9 mouse cellular contexts compared by ENCODE assay signal in the genomic region with DNA sequence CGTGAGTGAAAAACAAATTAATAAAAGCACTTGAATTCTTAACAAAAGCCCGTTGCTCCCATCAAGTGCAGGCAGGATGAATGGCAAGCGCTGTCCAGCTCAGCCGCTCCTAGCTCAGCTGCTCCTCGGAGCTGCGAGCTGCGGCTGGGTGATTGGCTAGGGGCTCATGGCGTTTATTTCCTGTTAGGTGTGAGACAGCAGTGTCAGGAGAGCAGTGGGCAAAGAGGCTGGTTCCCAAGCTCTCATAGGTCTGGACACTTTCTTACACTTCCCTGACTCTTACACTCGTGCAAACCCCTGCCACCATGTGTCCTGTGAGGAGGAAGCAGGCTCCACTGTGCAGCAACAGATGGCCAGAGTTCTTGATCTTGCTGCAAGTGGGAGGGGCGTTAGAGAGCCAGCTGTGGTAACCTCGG. TPM values are rescaled to one million over a fixed set of nuclear protein-coding genes. Genes with fewer than 3 reads are reported as not detected.
DNase-seq lines count a peak whose midpoint lies in the region; ATAC-seq and TF ChIP-seq lines count a peak whose summit lies in the region.
"Had no signal": no experiment of that assay in that cellular context is flagged by ENCODE, and none has a peak within 500 bp of the region (broad histone marks: within the 10 kb centered on the region; RNA-seq: fewer than 3 reads in every experiment).

No protein-coding gene starts in this region.

- no peak overlapping the region for H3K4me3 ChIP-seq in hindbrain, embryonic 11.5 days (ENCODE audit: low read depth, low read length)
- no peak overlapping the region for H3K4me3 ChIP-seq in lung, postnatal 0 days (ENCODE audit: low read depth, low read length)
- H3K4me3 ChIP-seq in stomach, embryonic 15.5 days (replicated peaks): 0 out of 2 replicates have a peak overlapping the region, but pooled peaks have one; percentile 7

- peak overlapping the region; percentile 19 for H3K4me2 ChIP-seq in hindbrain, embryonic 11.5 days (replicated peaks; ENCODE audit: low read depth, low read length)
- peak overlapping the region; percentile 37 for H3K4me2 ChIP-seq in lung, postnatal 0 days (replicated peaks; ENCODE audit: low read depth, low read length)
- H3K4me2 ChIP-seq in stomach, embryonic 15.5 days: peak overlapping the region; percentile 46

- no peaks in the 10 kb centered on the region for H3K36me3 ChIP-seq in hindbrain, embryonic 11.5 days (ENCODE audit: control insufficient read depth, insufficient read depth, low read length)
- H3K36me3 ChIP-seq in lung, postnatal 0 days (ENCODE audit: insufficient read depth, low read length): no peaks in the 10 kb centered on the region
- H3K36me3 ChIP-seq in stomach, embryonic 15.5 days: no peaks in the 10 kb centered on the region

- no peaks in the 10 kb centered on the region for H3K9me3 ChIP-seq in hindbrain, embryonic 11.5 days (ENCODE audit: control insufficient read depth, low read length)
- H3K9me3 ChIP-seq in lung, postnatal 0 days (ENCODE audit: low read length): no peaks in the 10 kb centered on the region
- no peaks in the 10 kb centered on the region for H3K9me3 ChIP-seq in stomach, embryonic 15.5 days

- no peaks in the 10 kb centered on the region for H3K27me3 ChIP-seq in hindbrain, embryonic 11.5 days (ENCODE audit: control insufficient read depth, insufficient read depth, low read length)
- no peaks in the 10 kb centered on the region for H3K27me3 ChIP-seq in lung, postnatal 0 days (replicated peaks; ENCODE audit: insufficient read depth, low read length)
- no peaks in the 10 kb centered on the region for H3K27me3 ChIP-seq in stomach, embryonic 15.5 days (replicated peaks)

- peak; percentile 83 for DNase-seq in heart, adult 11 months
- DNase-seq in heart, postnatal 25 days (ENCODE audit: low spot score): no peak
- peak; percentile 81 for DNase-seq in embryo, embryonic 11 days
- DNase-seq in hindbrain, embryonic 11.5 days (ENCODE audit: low spot score): peak; percentile 61
- peak; percentile 50 for DNase-seq in lung, postnatal 0 days (ENCODE audit: low spot score)
- DNase-seq in urinary bladder, postnatal 10 days (ENCODE audit: low spot score): no peak
- no peak for DNase-seq in left cerebral cortex, postnatal 14 days (ENCODE audit: low spot score in 2 of 2)

- 2% methylated on average over 11 of the region's 11 CpGs for WGBS in hindbrain, embryonic 11.5 days
- WGBS in lung, postnatal 0 days: 2% methylated on average over 11 of the region's 11 CpGs
- WGBS in stomach, embryonic 15.5 days: 1% methylated on average over 11 of the region's 11 CpGs

- TF ChIP-seq CTCF in lung, postnatal 0 days (IDR thresholded peaks at IDR 0.05): 0 out of 2 replicates have a peak, but pooled peaks have one; percentile 21

- no peak overlapping the region for H3K9ac ChIP-seq in hindbrain, embryonic 11.5 days (ENCODE audit: low read depth, low read length)
- H3K9ac ChIP-seq in lung, postnatal 0 days (replicated peaks; ENCODE audit: low read depth): no peak overlapping the region
- H3K9ac ChIP-seq in stomach, embryonic 15.5 days: no peak overlapping the region

- TF ChIP-seq EP300 in lung, postnatal 0 days (IDR thresholded peaks at IDR 0.05): no peak

- ATAC-seq in hindbrain, embryonic 11.5 days (ENCODE audit: low FRiP score): peak; percentile 83
- peak; percentile 76 for ATAC-seq in lung, postnatal 0 days
- peak; percentile 53; the same call in 1 of the 2 replicates for ATAC-seq in stomach, embryonic 15.5 days (ENCODE audit: insufficient read depth, low FRiP score, low read depth)

- no peak overlapping the region for H3K27ac ChIP-seq in hindbrain, embryonic 11.5 days (ENCODE audit: low read depth, low read length)
- H3K27ac ChIP-seq in lung, postnatal 0 days (ENCODE audit: low read length): no peak overlapping the region
- H3K27ac ChIP-seq in stomach, embryonic 15.5 days: no peak overlapping the region

- no peaks in the 10 kb centered on the region for H3K4me1 ChIP-seq in hindbrain, embryonic 11.5 days (replicated peaks; ENCODE audit: control insufficient read depth, insufficient read depth, low read length)
- H3K4me1 ChIP-seq in lung, postnatal 0 days (ENCODE audit: insufficient read depth, low read depth, low read length): peaks cover 4% of the 10 kb centered on the region; the same call in 1 of the 2 replicates
- no peaks in the 10 kb centered on the region for H3K4me1 ChIP-seq in stomach, embryonic 15.5 days

- intact Hi-C loops in heart, postnatal 25 days (cut with DNase I): no loop called here
- intact Hi-C loops in left cerebral cortex, postnatal 14 days (cut with DNase I): no loop called here

RNA-seq across cellular contexts. Expression of a gene that starts 53.5 kb away (rescaled TPM):
- 1 to 10 TPM; 2.1 to 2.3 TPM for total RNA-seq in heart, postnatal 25 days (2021)
- polyA plus RNA-seq in hindbrain, embryonic 11.5 days (2014; fragmentation: Nextera tagmentation; extraction: Ambion mirVana): 0.09 TPM in 1 of 2 replicates, not detected in the other
- 0.04 TPM in 1 of 2 replicates, not detected in the other for polyA plus RNA-seq in lung, postnatal 0 days (2015; fragmentation: Nextera tagmentation; extraction: Ambion mirVana)
- 2.5 and 3.6 TPM in 2 replicates for polyA plus RNA-seq in stomach, embryonic 15.5 days (2015; fragmentation: Nextera tagmentation; extraction: Ambion mirVana)
- under 1 TPM; 0.11 to 0.25 TPM for total RNA-seq in left cerebral cortex, postnatal 14 days (2021)
- total RNA-seq: MEL had no signal

RNA-seq across cellular contexts. Expression of a gene that starts 55.3 kb away (rescaled TPM):
- 10 to 100 TPM; 10.1 to 11.1 TPM for total RNA-seq in heart, postnatal 25 days (2021)
- 23.4 and 25.3 TPM in 2 replicates for polyA plus RNA-seq in hindbrain, embryonic 11.5 days (2014; fragmentation: Nextera tagmentation; extraction: Ambion mirVana)
- polyA plus RNA-seq in lung, postnatal 0 days (2015; fragmentation: Nextera tagmentation; extraction: Ambion mirVana): 7.2 and 9.0 TPM in 2 replicates
- 12.1 TPM in 2 replicates for polyA plus RNA-seq in stomach, embryonic 15.5 days (2015; fragmentation: Nextera tagmentation; extraction: Ambion mirVana)
- total RNA-seq in left cerebral cortex, postnatal 14 days (2021): 10 to 100 TPM; 21.4 to 24.4 TPM

Comparison
In these comparisons a context has a peak if more than half of its experiments do, and no peak if none do; other contexts are left out.
1. DNase-seq: peak in heart, adult 11 months (single experiment), embryo, embryonic 11 days (single experiment), hindbrain, embryonic 11.5 days (single experiment) and lung, postnatal 0 days (single experiment); none in heart, postnatal 25 days (single experiment), urinary bladder, postnatal 10 days (single experiment) and left cerebral cortex, postnatal 14 days (0 of 2).
2. Peak in every context shown above with its lines, with median percentiles within 50 percentile points of each other: ATAC-seq and H3K4me2 ChIP-seq.